Comparison of ENCODE assay signal across 10 mouse cellular contexts in the genomic region with DNA sequence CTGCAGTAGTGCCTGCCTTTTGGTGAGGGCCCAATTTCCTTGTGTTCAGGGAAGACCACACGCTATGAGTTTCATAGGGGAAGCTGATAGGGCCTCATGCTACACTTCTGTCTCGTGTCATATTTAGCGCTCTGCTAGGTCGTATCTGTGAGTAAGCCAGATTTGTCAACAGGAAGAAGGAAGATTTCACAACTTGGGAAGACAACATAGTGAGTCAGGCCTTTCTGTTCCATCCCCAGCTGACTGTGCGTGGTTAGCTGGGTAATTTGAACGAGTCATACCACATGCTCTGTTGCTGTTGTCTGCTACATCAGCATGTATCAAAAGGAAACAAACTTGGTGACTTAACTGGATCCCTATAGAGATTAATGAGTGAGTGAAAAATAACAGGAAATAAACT. TPM values are rescaled to one million over a fixed set of nuclear protein-coding genes. Genes with fewer than 3 reads are reported as not detected.
DNase-seq lines count a peak whose midpoint lies in the region; ATAC-seq and TF ChIP-seq lines count a peak whose summit lies in the region.
"Had no signal": no experiment of that assay in that cellular context is flagged by ENCODE, and none has a peak within 500 bp of the region (broad histone marks: within the 10 kb centered on the region; RNA-seq: fewer than 3 reads in every experiment).

No protein-coding gene starts in this region.

- TF ChIP-seq CTCF in CH12.LX (conservative IDR thresholded peaks at IDR 0.05 in 1 of 2, IDR thresholded peaks at IDR 0.05 in 1 of 2; ENCODE audit: low read depth in 2 of 2, low read length in 2 of 2), result no peak

- no peaks in the 10 kb centered on the region for H3K36me3 ChIP-seq in CH12.LX (replicated peaks in 1 of 2; ENCODE audit: control insufficient read depth in 1 of 2, insufficient read depth in 1 of 2, low read length in 1 of 2)
- H3K36me3 ChIP-seq in forebrain, embryonic 10.5 days (replicated peaks), result no peaks in the 10 kb centered on the region
- H3K36me3 ChIP-seq in midbrain, embryonic 15.5 days (replicated peaks), result no peaks in the 10 kb centered on the region
- H3K36me3 ChIP-seq: heart, embryonic 13.5 days had no signal

- WGBS in forebrain, embryonic 10.5 days, result 89% methylated on average over 6 of the region's 6 CpGs
- 86% methylated on average over 6 of the region's 6 CpGs for WGBS in midbrain, embryonic 15.5 days

- dilution Hi-C loops in CH12.LX (cut with MboI; ENCODE audit: extremely low pct_ligation_motif_present, extremely low pct_unique_long_range_greater_than_20kb, low sequenced_read_pairs), result no loop called here

- H3K9me3 ChIP-seq in CH12.LX (replicated peaks; ENCODE audit: low read length), result no peaks in the 10 kb centered on the region
- no peaks in the 10 kb centered on the region for H3K9me3 ChIP-seq in forebrain, embryonic 10.5 days
- no peaks in the 10 kb centered on the region for H3K9me3 ChIP-seq in midbrain, embryonic 15.5 days
- H3K9me3 ChIP-seq: heart, embryonic 13.5 days had no signal

- no peaks in the 10 kb centered on the region for H3K27me3 ChIP-seq in CH12.LX (replicated peaks)
- no peaks in the 10 kb centered on the region for H3K27me3 ChIP-seq in forebrain, embryonic 10.5 days (ENCODE audit: poor library complexity, severe bottlenecking)
- no peaks in the 10 kb centered on the region for H3K27me3 ChIP-seq in midbrain, embryonic 15.5 days (replicated peaks)
- H3K27me3 ChIP-seq: heart, embryonic 13.5 days had no signal

- peaks cover 5 to 25% of the 10 kb centered on the region in 2 experiments for H3K4me1 ChIP-seq in CH12.LX (ENCODE audit: control insufficient read depth in 1 of 2, insufficient read depth in 2 of 2)
- peaks cover 7% of the 10 kb centered on the region for H3K4me1 ChIP-seq in forebrain, embryonic 10.5 days
- no peaks in the 10 kb centered on the region for H3K4me1 ChIP-seq in midbrain, embryonic 15.5 days

- intact Hi-C loops in heart, postnatal 25 days (cut with DNase I), result no loop called here

- no peak for ATAC-seq in midbrain, embryonic 15.5 days (replicated peaks)

- peak; percentile 65 for DNase-seq in layer of hippocampus, adult 11-12 months (ENCODE audit: low spot score)
- DNase-seq in layer of hippocampus, postnatal 25 days (ENCODE audit: extremely low spot score in 1 of 2, low spot score in 1 of 2), result no peak
- DNase-seq in CH12.LX (ENCODE audit: extremely low read depth), result peak; percentile 63
- peak; percentile 14 for DNase-seq in heart, postnatal 25 days (ENCODE audit: low spot score)
- peak; percentile 72 for DNase-seq in lung, postnatal 36 days
- no peak for DNase-seq in forebrain, embryonic 10.5 days (ENCODE audit: extremely low spot score, low spot score)
- no peak for DNase-seq in urinary bladder, adult 2 months (ENCODE audit: low spot score)
- DNase-seq: thymus, adult 2 months had no signal

- H3K9ac ChIP-seq in CH12.LX (ENCODE audit: insufficient read depth, low read depth), result no peak overlapping the region
- no peak overlapping the region for H3K9ac ChIP-seq in midbrain, embryonic 15.5 days
- H3K9ac ChIP-seq: heart, embryonic 13.5 days had no signal

- H3K79me2 ChIP-seq in CH12.LX (replicated peaks; ENCODE audit: control insufficient read depth, extremely low read depth, insufficient read depth, poor library complexity, severe bottlenecking), result no peaks in the 10 kb centered on the region

- no peak for TF ChIP-seq POLR2A in CH12.LX (IDR thresholded peaks at IDR 0.05; ENCODE audit: low read depth, low read length)

- TF ChIP-seq RAD21 in CH12.LX (IDR thresholded peaks at IDR 0.05; ENCODE audit: low read depth, low read length), result no peak

- in situ Hi-C loops in CH12.LX (cut with MboI; ENCODE audit: low pct_ligation_motif_present, low pct_unique_long_range_greater_than_20kb, low sequenced_read_pairs), result no loop called here

- H3K4me3 ChIP-seq in CH12.LX (replicated peaks in 1 of 3; ENCODE audit: low read depth in 2 of 3, low read length in 2 of 3, poor library complexity in 1 of 3), result no peak overlapping the region
- no peak overlapping the region for H3K4me3 ChIP-seq in forebrain, embryonic 10.5 days
- no peak overlapping the region for H3K4me3 ChIP-seq in midbrain, embryonic 15.5 days
- H3K4me3 ChIP-seq: heart, embryonic 13.5 days had no signal

- H3K4me2 ChIP-seq in CH12.LX (ENCODE audit: insufficient read depth, low read depth, poor library complexity, severe bottlenecking), result no peak overlapping the region
- no peak overlapping the region for H3K4me2 ChIP-seq in midbrain, embryonic 15.5 days
- H3K4me2 ChIP-seq: heart, embryonic 13.5 days had no signal

- TF ChIP-seq EP300 in CH12.LX (IDR thresholded peaks at IDR 0.05; ENCODE audit: low read length), result 0 out of 2 replicates have a peak, but pooled peaks have one; percentile 35

- no peak overlapping the region for H3K27ac ChIP-seq in CH12.LX (ENCODE audit: insufficient read depth, low read depth)
- no peak overlapping the region for H3K27ac ChIP-seq in forebrain, embryonic 10.5 days
- no peak overlapping the region for H3K27ac ChIP-seq in midbrain, embryonic 15.5 days
- H3K27ac ChIP-seq: heart, embryonic 13.5 days had no signal

TF ChIP-seq in CH12.LX, 34 proteins besides CTCF, POLR2A, EP300 and RAD21:
- TF ChIP-seq NRF1 (IDR thresholded peaks at IDR 0.05; ENCODE audit: low read depth, low read length) (no peak), ZKSCAN1 (IDR thresholded peaks at IDR 0.05; ENCODE audit: borderline replicate concordance, low read depth, low read length) (no peak), ELF1 (IDR thresholded peaks at IDR 0.05; ENCODE audit: low read depth, low read length) (0 out of 2 replicates have a peak, but pooled peaks have one; percentile 11), BHLHE40 (IDR thresholded peaks at IDR 0.05; ENCODE audit: low read depth, low read length) (peak; percentile 79), TBP (conservative IDR thresholded peaks at IDR 0.05; ENCODE audit: low read depth, low read length) (no peak), ZMIZ1 (IDR thresholded peaks at IDR 0.05; ENCODE audit: low read depth, low read length) (no peak), MAFK (IDR thresholded peaks at IDR 0.05; ENCODE audit: insufficient replicate concordance, low read length) (peak; percentile 37; the same call in 1 of the 2 replicates), MYC (IDR thresholded peaks at IDR 0.05; ENCODE audit: low read depth, low read length) (peak; percentile 75; the same call in 1 of the 2 replicates), ETS1 (conservative IDR thresholded peaks at IDR 0.05; ENCODE audit: low read depth, low read length) (peak; percentile 80)

RNA-seq across cellular contexts. Expression of gene Lpin2, which starts 17.4 kb away (rescaled TPM):
- total RNA-seq in layer of hippocampus, postnatal 25 days (2021), result 10 to 100 TPM; 91.1 to 96.8 TPM
- total RNA-seq in CH12.LX (2012; rRNA removed) (25.1 and 28.1 TPM in 2 replicates), CH12.LX (2014; rRNA removed) (25.4 TPM in 2 replicates)
- 30.4 and 31.4 TPM in 2 replicates for polyA plus RNA-seq in CH12.LX (2012; ENCODE audit: insufficient read length, low read depth)
- total RNA-seq in heart, postnatal 25 days (2021), result 1 to 10 TPM; 8.2 to 9.5 TPM
- 47.6 and 48.0 TPM in 2 replicates for polyA plus RNA-seq in forebrain, embryonic 10.5 days (2016; fragmentation: Nextera tagmentation; extraction: Ambion mirVana)
- polyA plus RNA-seq in midbrain, embryonic 15.5 days (2015; fragmentation: Nextera tagmentation; extraction: Ambion mirVana), result 44.2 and 47.6 TPM in 2 replicates
- 13.7 and 18.8 TPM in 2 replicates for polyA plus RNA-seq in urinary bladder, adult 2 months (2012; rRNA removed)

Comparison
In these comparisons a context has a peak if more than half of its experiments do, and no peak if none do; other contexts are left out.
1. DNase-seq: peak in layer of hippocampus, adult 11-12 months (single experiment), CH12.LX (single experiment), heart, postnatal 25 days (single experiment) and lung, postnatal 36 days (single experiment); none in layer of hippocampus, postnatal 25 days (0 of 2), forebrain, embryonic 10.5 days (single experiment) and urinary bladder, adult 2 months (single experiment).